In genomic region chr8:70874441-70874840, GRCm38 (mm10) we compare ENCODE assay signal across 15 mouse cellular contexts. TPM values are rescaled to one million over a fixed set of nuclear protein-coding genes. Genes with fewer than 3 reads are reported as not detected.
DNase-seq lines count a peak whose midpoint lies in the region; ATAC-seq and TF ChIP-seq lines count a peak whose summit lies in the region.
"Had no signal": no experiment of that assay in that cellular context is flagged by ENCODE, and none has a peak within 500 bp of the region (broad histone marks: within the 10 kb centered on the region; RNA-seq: fewer than 3 reads in every experiment).

No protein-coding gene starts in this region.

- no peaks in the 10 kb centered on the region for H3K9me3 ChIP-seq in forebrain, embryonic 15.5 days
- no peaks in the 10 kb centered on the region for H3K9me3 ChIP-seq in forebrain, embryonic 16.5 days (ENCODE audit: control insufficient read depth, low read length)
- H3K9me3 ChIP-seq in ES-Bruce4 (replicated peaks; ENCODE audit: control insufficient read depth, insufficient read depth, low read length, poor library complexity, severe bottlenecking) = no peaks in the 10 kb centered on the region
- no peaks in the 10 kb centered on the region for H3K9me3 ChIP-seq in hindbrain, embryonic 11.5 days (ENCODE audit: control insufficient read depth, low read length)
- H3K9me3 ChIP-seq in limb, embryonic 12.5 days = no peaks in the 10 kb centered on the region
- H3K9me3 ChIP-seq: liver, embryonic 13.5 days; megakaryocyte, embryonic 14.5 days had no signal

- no peak for TF ChIP-seq EP300 in ES-Bruce4 (IDR thresholded peaks at IDR 0.05; ENCODE audit: insufficient read depth, low read depth, low read length)

- TF ChIP-seq POLR2A in ES-Bruce4 (IDR thresholded peaks at IDR 0.05; ENCODE audit: insufficient read depth, low read length) = no peak

- H3K4me1 ChIP-seq in forebrain, embryonic 15.5 days = peaks cover 22% of the 10 kb centered on the region
- peaks cover 16% of the 10 kb centered on the region for H3K4me1 ChIP-seq in forebrain, embryonic 16.5 days (replicated peaks; ENCODE audit: control insufficient read depth, insufficient read depth, low read length)
- peaks cover 8% of the 10 kb centered on the region for H3K4me1 ChIP-seq in ES-Bruce4 (ENCODE audit: control insufficient read depth, insufficient read depth, low read length)
- H3K4me1 ChIP-seq in hindbrain, embryonic 11.5 days (replicated peaks; ENCODE audit: control insufficient read depth, insufficient read depth, low read length) = 0 out of 2 replicates have a peak, but pooled peaks cover 2% of the 10 kb centered on the region
- peaks cover 13% of the 10 kb centered on the region for H3K4me1 ChIP-seq in limb, embryonic 12.5 days (replicated peaks)

- no peaks in the 10 kb centered on the region for H3K36me3 ChIP-seq in forebrain, embryonic 15.5 days
- H3K36me3 ChIP-seq in forebrain, embryonic 16.5 days (ENCODE audit: control insufficient read depth, insufficient read depth) = no peaks in the 10 kb centered on the region
- H3K36me3 ChIP-seq in ES-Bruce4 (ENCODE audit: control insufficient read depth, insufficient read depth, low read length, poor library complexity, severe bottlenecking) = no peaks in the 10 kb centered on the region
- H3K36me3 ChIP-seq in hindbrain, embryonic 11.5 days (ENCODE audit: control insufficient read depth, insufficient read depth, low read length) = no peaks in the 10 kb centered on the region
- no peaks in the 10 kb centered on the region for H3K36me3 ChIP-seq in limb, embryonic 12.5 days
- H3K36me3 ChIP-seq: liver, embryonic 13.5 days had no signal

- no peak overlapping the region for H3K9ac ChIP-seq in forebrain, embryonic 15.5 days (replicated peaks)
- no peak overlapping the region for H3K9ac ChIP-seq in forebrain, embryonic 16.5 days (replicated peaks; ENCODE audit: low read depth, low read length)
- H3K9ac ChIP-seq in ES-Bruce4 (ENCODE audit: low read depth, poor library complexity, severe bottlenecking) = peak overlapping the region; percentile 80
- peak overlapping the region; percentile 37; the same call in 1 of the 2 replicates for H3K9ac ChIP-seq in hindbrain, embryonic 11.5 days (ENCODE audit: low read depth, low read length)
- no peak overlapping the region for H3K9ac ChIP-seq in limb, embryonic 12.5 days (replicated peaks)

- WGBS in forebrain, embryonic 15.5 days = 93% methylated on average over 13 of the region's 13 CpGs
- 90% methylated on average over 13 of the region's 13 CpGs for WGBS in forebrain, embryonic 16.5 days
- WGBS in hindbrain, embryonic 11.5 days = 91% methylated on average over 13 of the region's 13 CpGs
- 91% methylated on average over 13 of the region's 13 CpGs for WGBS in limb, embryonic 12.5 days

- H3K4me3 ChIP-seq in forebrain, embryonic 15.5 days = no peak overlapping the region
- no peak overlapping the region for H3K4me3 ChIP-seq in forebrain, embryonic 16.5 days (replicated peaks; ENCODE audit: low read length)
- peak overlapping the region; percentile 8; the same call in 1 of the 2 replicates for H3K4me3 ChIP-seq in ES-Bruce4 (ENCODE audit: low read depth, low read length)
- H3K4me3 ChIP-seq in hindbrain, embryonic 11.5 days (ENCODE audit: low read depth, low read length) = no peak overlapping the region
- 0 out of 2 replicates have a peak overlapping the region, but pooled peaks have one; percentile 89 for H3K4me3 ChIP-seq in limb, embryonic 12.5 days (replicated peaks)

- no peak overlapping the region for H3K4me2 ChIP-seq in forebrain, embryonic 15.5 days (replicated peaks)
- H3K4me2 ChIP-seq in forebrain, embryonic 16.5 days (ENCODE audit: low read length) = no peak overlapping the region
- no peak overlapping the region for H3K4me2 ChIP-seq in hindbrain, embryonic 11.5 days (replicated peaks; ENCODE audit: low read depth, low read length)
- H3K4me2 ChIP-seq in limb, embryonic 12.5 days = no peak overlapping the region

- no peaks in the 10 kb centered on the region for H3K27me3 ChIP-seq in forebrain, embryonic 15.5 days
- H3K27me3 ChIP-seq in forebrain, embryonic 16.5 days (replicated peaks; ENCODE audit: control insufficient read depth, insufficient read depth, low read length) = no peaks in the 10 kb centered on the region
- no peaks in the 10 kb centered on the region for H3K27me3 ChIP-seq in ES-Bruce4 (ENCODE audit: control insufficient read depth, insufficient read depth, low read length, poor library complexity, severe bottlenecking)
- no peaks in the 10 kb centered on the region for H3K27me3 ChIP-seq in hindbrain, embryonic 11.5 days (ENCODE audit: control insufficient read depth, insufficient read depth, low read length)
- peaks cover 5% of the 10 kb centered on the region; the same call in 1 of the 2 replicates for H3K27me3 ChIP-seq in limb, embryonic 12.5 days

- 0 out of 2 replicates have a peak overlapping the region, but pooled peaks have one; percentile 95 for H3K27ac ChIP-seq in forebrain, embryonic 15.5 days (replicated peaks)
- H3K27ac ChIP-seq in forebrain, embryonic 16.5 days (ENCODE audit: low read length) = no peak overlapping the region
- peak overlapping the region; percentile 42 for H3K27ac ChIP-seq in ES-Bruce4 (ENCODE audit: insufficient read depth, low read length)
- H3K27ac ChIP-seq in hindbrain, embryonic 11.5 days (ENCODE audit: low read depth, low read length) = no peak overlapping the region
- no peak overlapping the region for H3K27ac ChIP-seq in limb, embryonic 12.5 days
- H3K27ac ChIP-seq: liver, embryonic 13.5 days had no signal

- no peak for TF ChIP-seq CTCF in ES-Bruce4 (IDR thresholded peaks at IDR 0.05; ENCODE audit: low read depth, low read length)

- no peak for DNase-seq in hindbrain, embryonic 11.5 days (ENCODE audit: low spot score)
- no peak for DNase-seq in c-Kit-positive CD71-positive TER-119-positive erythroid progenitor cells, embryonic 14.5 days (ENCODE audit: low spot score)
- no peak for DNase-seq in urinary bladder, postnatal 4 days (ENCODE audit: low spot score in 2 of 2)
- no peak for DNase-seq in kidney, adult 8-10 months
- DNase-seq: adrenal gland, adult 8-10 months; cerebellum, adult 9-10 months; kidney, postnatal 14 days; liver, embryonic 13.5 days; right cerebral cortex, postnatal 25 days had no signal

- no peak for ATAC-seq in forebrain, embryonic 15.5 days (replicated peaks)
- ATAC-seq in forebrain, embryonic 16.5 days = no peak
- ATAC-seq in hindbrain, embryonic 11.5 days (ENCODE audit: low FRiP score) = no peak
- ATAC-seq in limb, embryonic 12.5 days (ENCODE audit: insufficient number of reproducible peaks, insufficient read depth, low FRiP score, low TSS enrichment, low read depth) = no peak

RNA-seq across cellular contexts. Expression of gene Ccdc124, which starts 0.7 kb away (rescaled TPM):
- 160 and 166 TPM in 2 replicates for polyA plus RNA-seq in forebrain, embryonic 15.5 days (2015; fragmentation: Nextera tagmentation; extraction: Ambion mirVana)
- 152 and 167 TPM in 2 replicates for polyA plus RNA-seq in forebrain, embryonic 16.5 days (2015; fragmentation: Nextera tagmentation; extraction: Ambion mirVana)
- polyA plus RNA-seq in ES-Bruce4 (2011; ENCODE audit: insufficient read depth, insufficient read length, low read depth, missing spikeins) = 62.8 and 67.2 TPM in 2 replicates
- polyA plus RNA-seq in hindbrain, embryonic 11.5 days (2014; fragmentation: Nextera tagmentation; extraction: Ambion mirVana) = 162 and 173 TPM in 2 replicates
- polyA plus RNA-seq in limb, embryonic 12.5 days (2016; fragmentation: Nextera tagmentation; extraction: Ambion mirVana) = 119 and 127 TPM in 2 replicates

RNA-seq across cellular contexts. Expression of gene Kcnn1, which starts 11.4 kb away (rescaled TPM):
- 12.4 and 14.3 TPM in 2 replicates for polyA plus RNA-seq in forebrain, embryonic 15.5 days (2015; fragmentation: Nextera tagmentation; extraction: Ambion mirVana)
- polyA plus RNA-seq in forebrain, embryonic 16.5 days (2015; fragmentation: Nextera tagmentation; extraction: Ambion mirVana) = 11.2 and 13.4 TPM in 2 replicates
- 3.2 and 3.5 TPM in 2 replicates for polyA plus RNA-seq in ES-Bruce4 (2011; ENCODE audit: insufficient read depth, insufficient read length, low read depth, missing spikeins)
- polyA plus RNA-seq in hindbrain, embryonic 11.5 days (2014; fragmentation: Nextera tagmentation; extraction: Ambion mirVana) = 10.7 and 12.2 TPM in 2 replicates
- 4.3 and 6.0 TPM in 2 replicates for polyA plus RNA-seq in limb, embryonic 12.5 days (2016; fragmentation: Nextera tagmentation; extraction: Ambion mirVana)
- polyA plus RNA-seq: inflammation-experienced regulatory T-cells, adult 6 months had no signal

RNA-seq across cellular contexts. Expression of gene Slc5a5, which starts 18.1 kb away (rescaled TPM):
- 1.4 and 1.6 TPM in 2 replicates for polyA plus RNA-seq in forebrain, embryonic 15.5 days (2015; fragmentation: Nextera tagmentation; extraction: Ambion mirVana)
- 1.6 and 1.9 TPM in 2 replicates for polyA plus RNA-seq in forebrain, embryonic 16.5 days (2015; fragmentation: Nextera tagmentation; extraction: Ambion mirVana)
- 13.3 TPM in 2 replicates for polyA plus RNA-seq in ES-Bruce4 (2011; ENCODE audit: insufficient read depth, insufficient read length, low read depth, missing spikeins)
- polyA plus RNA-seq in hindbrain, embryonic 11.5 days (2014; fragmentation: Nextera tagmentation; extraction: Ambion mirVana) = 0.47 and 0.71 TPM in 2 replicates
- polyA plus RNA-seq in limb, embryonic 12.5 days (2016; fragmentation: Nextera tagmentation; extraction: Ambion mirVana) = 0.15 and 0.29 TPM in 2 replicates
- polyA plus RNA-seq: inflammation-experienced regulatory T-cells, adult 6 months had no signal

RNA-seq across cellular contexts. Expression of gene Rpl18a, which starts 22.8 kb away (rescaled TPM):
- 2,771 and 2,787 TPM in 2 replicates for polyA plus RNA-seq in forebrain, embryonic 15.5 days (2015; fragmentation: Nextera tagmentation; extraction: Ambion mirVana)
- polyA plus RNA-seq in forebrain, embryonic 16.5 days (2015; fragmentation: Nextera tagmentation; extraction: Ambion mirVana) = 2,480 and 2,641 TPM in 2 replicates
- 2,473 and 2,707 TPM in 2 replicates for polyA plus RNA-seq in ES-Bruce4 (2011; ENCODE audit: insufficient read depth, insufficient read length, low read depth, missing spikeins)
- polyA plus RNA-seq in hindbrain, embryonic 11.5 days (2014; fragmentation: Nextera tagmentation; extraction: Ambion mirVana) = 3,048 and 3,182 TPM in 2 replicates
- polyA plus RNA-seq in limb, embryonic 12.5 days (2016; fragmentation: Nextera tagmentation; extraction: Ambion mirVana) = 3,693 and 3,808 TPM in 2 replicates

RNA-seq across cellular contexts. Expression of gene Map1s, which starts 31.3 kb away (rescaled TPM):
- polyA plus RNA-seq in forebrain, embryonic 15.5 days (2015; fragmentation: Nextera tagmentation; extraction: Ambion mirVana) = 60.1 and 62.0 TPM in 2 replicates
- polyA plus RNA-seq in forebrain, embryonic 16.5 days (2015; fragmentation: Nextera tagmentation; extraction: Ambion mirVana) = 63.5 and 67.7 TPM in 2 replicates
- 32.8 and 37.3 TPM in 2 replicates for polyA plus RNA-seq in ES-Bruce4 (2011; ENCODE audit: insufficient read depth, insufficient read length, low read depth, missing spikeins)
- 32.3 and 34.3 TPM in 2 replicates for polyA plus RNA-seq in hindbrain, embryonic 11.5 days (2014; fragmentation: Nextera tagmentation; extraction: Ambion mirVana)
- polyA plus RNA-seq in limb, embryonic 12.5 days (2016; fragmentation: Nextera tagmentation; extraction: Ambion mirVana) = 54.0 and 57.7 TPM in 2 replicates

Comparison
In these comparisons a context has a peak if more than half of its experiments do, and no peak if none do; other contexts are left out.
1. H3K27ac ChIP-seq: peak in forebrain, embryonic 15.5 days (single experiment) and ES-Bruce4 (single experiment); none in forebrain, embryonic 16.5 days (single experiment), hindbrain, embryonic 11.5 days (single experiment) and limb, embryonic 12.5 days (single experiment).
2. H3K4me3 ChIP-seq: peak in ES-Bruce4 (single experiment) and limb, embryonic 12.5 days (single experiment); none in forebrain, embryonic 15.5 days (single experiment), forebrain, embryonic 16.5 days (single experiment) and hindbrain, embryonic 11.5 days (single experiment).
3. H3K9ac ChIP-seq: peak in ES-Bruce4 (single experiment) and hindbrain, embryonic 11.5 days (single experiment); none in forebrain, embryonic 15.5 days (single experiment), forebrain, embryonic 16.5 days (single experiment) and limb, embryonic 12.5 days (single experiment).